Mouse (Mus musculus) erythroblast, embryonic 14.5 days (primary cell): ENCODE results near the gene Plau.

Experiments
- GATA1 ChIP-seq: IDR thresholded peaks from 2 replicates; pipeline ENCODE4 v1.6.1; 2012; ENCODE audit warnings: low read length, inconsistent platforms, mixed read lengths
- TAL1 ChIP-seq: IDR thresholded peaks from 3 replicates; pipeline ENCODE4 v1.6.1; 2012; ENCODE audit warnings: low read length, inconsistent platforms, mixed read lengths

GRCm38 (mm10) chr14:20790996-20791395 lies 45.5 kb upstream of the Plau start:
- TF ChIP-seq TAL1, result no peak
- no peak for TF ChIP-seq GATA1
